Mouse (Mus musculus): ENCODE data around the gene Nell1. TPM values are rescaled to one million over a fixed set of nuclear protein-coding genes. Genes with fewer than 3 reads are reported as not detected.

The Nell1 gene
- total RNA-seq, 2 experiments from 2014 or later = not detected

- DNase-seq = no peak
Observed at GRCm38 (mm10) chr7:50899541-50900088, 925.0 kb downstream of the Nell1 start.

Other genes with a start within 250 kb of the Nell1 start
- gene Htatip2, start 215.7 kb upstream of the Nell1 start, total RNA-seq (2021) = 10 to 100 TPM; 24.7 to 25.1 TPM
- gene Prmt3, start 196.5 kb upstream of the Nell1 start, total RNA-seq (2021) = 10 to 100 TPM; 15.3 to 16.0 TPM
- gene Slc6a5, start 64.7 kb upstream of the Nell1 start, total RNA-seq (2021) = not detected